Mouse (Mus musculus) embryonic fibroblast, embryonic 13.5 days (primary cell): Measurements from ENCODE around the gene Syne3. TPM values are rescaled to one million over a fixed set of nuclear protein-coding genes. Genes with fewer than 3 reads are reported as not detected.

Source experiments
- H3K27ac ChIP-seq: 2 replicates; pipeline ENCODE4 v1.5.1; 2012; ENCODE audit warnings: low read length, control low read depth, inconsistent platforms; ENCODE audit not compliant: insufficient read depth
- H3K4me1 ChIP-seq: 2 replicates; pipeline ENCODE4 v1.6.1; 2011; ENCODE audit warnings: low read length; ENCODE audit not compliant: control insufficient read depth, insufficient read depth
- H3K4me3 ChIP-seq: 2 replicates; pipeline ENCODE4 v1.5.1; 2011; ENCODE audit warnings: mild to moderate bottlenecking, control low read depth, low read length; ENCODE audit not compliant: insufficient read depth
- CTCF ChIP-seq: IDR thresholded peaks from 2 replicates; pipeline ENCODE4 v1.5.1; 2011; ENCODE audit warnings: mild to moderate bottlenecking, control low read depth, low read length, moderate library complexity, borderline replicate concordance; ENCODE audit not compliant: insufficient read depth
- POLR2A ChIP-seq: IDR thresholded peaks from 2 replicates; pipeline ENCODE4 v1.6.1; 2011; ENCODE audit warnings: low read depth, mild to moderate bottlenecking, control low read depth, low read length, moderate library complexity
- polyA plus RNA-seq: library from polyadenylated mRNA; stranded (reverse); fragments of >200 nt; gene quantifications from 2 replicates; pipeline ENCODE4 v1.2.4, GENCODE M21; 2011; ENCODE audit warnings: low read depth; ENCODE audit not compliant: missing spikeins, insufficient read length

The Syne3 gene
- polyA plus RNA-seq, 1 experiment, result 15.9 TPM

GRCm38 (mm10) chr12:104902392-104903053, 107.1 kb downstream of the Syne3 start:
- no peaks in the 10 kb centered on the region for H3K4me1 ChIP-seq
- TF ChIP-seq POLR2A (no peak), CTCF (no peak)
- no peak overlapping the region for H3K27ac ChIP-seq
- H3K4me3 ChIP-seq, result no peak overlapping the region

GRCm38 (mm10) chr12:104901320-104901719, 108.3 kb downstream of the Syne3 start:
- H3K4me3 ChIP-seq, result no peak overlapping the region
- H3K27ac ChIP-seq, result no peak overlapping the region
- no peak for TF ChIP-seq POLR2A
- no peak for TF ChIP-seq CTCF
- no peaks in the 10 kb centered on the region for H3K4me1 ChIP-seq

DNA sequence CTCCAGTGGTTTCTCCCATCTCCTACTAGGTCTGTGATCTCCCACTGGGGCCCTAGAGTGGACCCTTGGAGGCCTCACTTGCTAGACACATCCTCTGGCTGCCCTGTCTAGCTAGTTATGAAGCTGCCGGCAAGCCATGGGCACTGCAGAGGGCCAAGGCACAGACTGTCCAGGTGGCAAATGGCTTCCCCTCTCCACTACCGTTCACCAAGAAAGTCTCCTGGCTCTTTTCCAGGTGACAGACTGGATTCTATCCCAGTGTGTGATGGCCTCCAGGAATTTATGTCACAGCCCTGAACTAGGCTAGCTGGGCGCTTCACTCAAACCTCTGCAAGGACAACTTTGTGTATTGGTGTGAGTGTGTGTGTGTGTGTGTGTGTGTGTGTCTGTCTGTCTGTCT, 109.8 kb downstream of the Syne3 start:
- no peak for TF ChIP-seq POLR2A
- TF ChIP-seq CTCF, result no peak
- H3K27ac ChIP-seq, result no peak overlapping the region
- H3K4me1 ChIP-seq, result no peaks in the 10 kb centered on the region

GRCm38 (mm10) chr12:104899161-104899560, 110.4 kb downstream of the Syne3 start:
- no peak for TF ChIP-seq CTCF
- no peak for TF ChIP-seq POLR2A
- Histone ChIP-seq H3K27ac (no peak overlapping the region), H3K4me3 (no peak overlapping the region), H3K4me1 (no peaks in the 10 kb centered on the region)

More for the DNA sequence above, 109.8 kb downstream of the Syne3 start:
- no peak overlapping the region for H3K4me3 ChIP-seq

- Histone ChIP-seq H3K4me3 (no peak overlapping the region), H3K4me1 (no peaks in the 10 kb centered on the region), H3K27ac (no peak overlapping the region)
- TF ChIP-seq CTCF (no peak), POLR2A (no peak)
Measured at GRCm38 (mm10) chr12:104898718-104899117, 110.9 kb downstream of the Syne3 start.

GRCm38 (mm10) chr12:104897051-104897618, 112.5 kb downstream of the Syne3 start:
- TF ChIP-seq POLR2A (no peak), CTCF (no peak)
- Histone ChIP-seq H3K27ac (no peak overlapping the region), H3K4me3 (no peak overlapping the region), H3K4me1 (no peaks in the 10 kb centered on the region)

DNA sequence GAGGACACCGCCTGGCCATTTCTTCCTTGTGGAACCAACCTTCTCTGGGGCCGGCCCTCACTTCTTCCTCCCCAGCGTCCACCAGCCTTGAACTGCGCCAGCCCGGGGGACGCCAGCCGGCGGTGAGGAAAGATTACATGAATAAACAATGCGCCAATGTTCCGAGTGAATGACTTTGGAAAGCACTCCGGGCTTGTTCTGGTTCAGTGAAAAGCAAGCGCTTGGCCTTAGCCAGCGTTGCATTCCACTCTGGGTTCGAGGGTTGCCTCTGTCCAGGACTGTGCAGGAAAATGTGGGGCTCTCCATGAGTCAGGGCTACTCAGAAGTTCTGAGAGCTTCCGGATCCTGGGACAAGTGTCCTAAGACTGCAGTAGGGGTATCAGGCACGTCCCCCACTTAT, 113.0 kb downstream of the Syne3 start:
- TF ChIP-seq POLR2A (no peak), CTCF (no peak)
- Histone ChIP-seq H3K27ac (no peak overlapping the region), H3K4me3 (no peak overlapping the region), H3K4me1 (no peaks in the 10 kb centered on the region)

DNA sequence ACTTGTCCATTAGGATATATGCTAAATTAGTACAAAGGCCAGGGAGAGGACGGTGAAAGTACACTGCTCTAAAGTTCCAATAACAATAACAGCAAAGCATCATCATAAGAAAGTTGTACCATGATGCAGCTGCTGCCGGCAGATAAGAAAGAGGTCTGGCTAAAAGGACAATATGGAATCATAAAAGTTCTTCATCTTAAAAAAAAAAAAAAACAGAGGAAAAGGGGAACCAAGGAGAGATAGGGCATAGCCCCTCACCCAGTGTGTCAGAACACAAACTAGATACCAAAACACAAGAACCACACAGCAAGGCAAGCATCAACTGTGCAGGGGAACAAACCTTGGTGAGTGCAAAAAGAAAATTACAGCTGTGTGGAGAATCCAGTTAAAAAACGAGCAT, 117.4 kb downstream of the Syne3 start:
- no peak for TF ChIP-seq CTCF
- TF ChIP-seq POLR2A, result no peak

GRCm38 (mm10) chr12:104890066-104890465, 119.5 kb downstream of the Syne3 start:
- TF ChIP-seq CTCF (no peak), POLR2A (no peak)
- Histone ChIP-seq H3K27ac (no peak overlapping the region), H3K4me3 (no peak overlapping the region), H3K4me1 (no peaks in the 10 kb centered on the region; the same call in 1 of the 2 replicates)

More for the DNA sequence above, 117.4 kb downstream of the Syne3 start:
- H3K27ac ChIP-seq, result no peak overlapping the region
- H3K4me1 ChIP-seq, result no peaks in the 10 kb centered on the region; the same call in 1 of the 2 replicates
- H3K4me3 ChIP-seq, result no peak overlapping the region

GRCm38 (mm10) chr12:104886104-104886503, 123.5 kb downstream of the Syne3 start:
- no peak overlapping the region for H3K27ac ChIP-seq
- H3K4me3 ChIP-seq, result no peak overlapping the region
- TF ChIP-seq POLR2A (no peak), CTCF (no peak)
- no peaks in the 10 kb centered on the region; the same call in 1 of the 2 replicates for H3K4me1 ChIP-seq

DNA sequence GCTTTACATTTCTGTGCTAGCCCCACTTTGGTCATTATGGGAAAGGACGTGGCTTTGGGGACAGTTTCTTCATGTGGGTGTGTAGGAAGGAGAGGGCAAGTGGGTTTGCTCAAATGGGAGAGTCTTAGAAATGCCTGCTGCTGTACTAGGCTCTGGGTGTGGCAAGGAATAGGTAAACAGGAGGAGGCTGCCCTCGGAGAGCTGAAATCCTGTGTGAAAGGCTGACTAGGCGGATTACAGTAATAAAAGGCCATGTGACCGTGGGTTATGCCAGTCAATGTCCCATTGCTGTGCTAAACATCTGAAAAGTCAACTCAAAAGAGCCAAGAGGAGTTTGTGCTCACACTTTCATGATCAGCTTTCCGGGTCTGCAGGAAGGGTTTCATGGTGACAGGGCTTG, 127.1 kb downstream of the Syne3 start:
- no peak overlapping the region for H3K27ac ChIP-seq

More for the DNA sequence above, 127.1 kb downstream of the Syne3 start:
- TF ChIP-seq POLR2A (no peak), CTCF (no peak)
- Histone ChIP-seq H3K4me1 (no peaks in the 10 kb centered on the region), H3K4me3 (no peak overlapping the region)
